Mouse (Mus musculus): ENCODE data around the gene Dusp15.

Dusp15 gene

DNA sequence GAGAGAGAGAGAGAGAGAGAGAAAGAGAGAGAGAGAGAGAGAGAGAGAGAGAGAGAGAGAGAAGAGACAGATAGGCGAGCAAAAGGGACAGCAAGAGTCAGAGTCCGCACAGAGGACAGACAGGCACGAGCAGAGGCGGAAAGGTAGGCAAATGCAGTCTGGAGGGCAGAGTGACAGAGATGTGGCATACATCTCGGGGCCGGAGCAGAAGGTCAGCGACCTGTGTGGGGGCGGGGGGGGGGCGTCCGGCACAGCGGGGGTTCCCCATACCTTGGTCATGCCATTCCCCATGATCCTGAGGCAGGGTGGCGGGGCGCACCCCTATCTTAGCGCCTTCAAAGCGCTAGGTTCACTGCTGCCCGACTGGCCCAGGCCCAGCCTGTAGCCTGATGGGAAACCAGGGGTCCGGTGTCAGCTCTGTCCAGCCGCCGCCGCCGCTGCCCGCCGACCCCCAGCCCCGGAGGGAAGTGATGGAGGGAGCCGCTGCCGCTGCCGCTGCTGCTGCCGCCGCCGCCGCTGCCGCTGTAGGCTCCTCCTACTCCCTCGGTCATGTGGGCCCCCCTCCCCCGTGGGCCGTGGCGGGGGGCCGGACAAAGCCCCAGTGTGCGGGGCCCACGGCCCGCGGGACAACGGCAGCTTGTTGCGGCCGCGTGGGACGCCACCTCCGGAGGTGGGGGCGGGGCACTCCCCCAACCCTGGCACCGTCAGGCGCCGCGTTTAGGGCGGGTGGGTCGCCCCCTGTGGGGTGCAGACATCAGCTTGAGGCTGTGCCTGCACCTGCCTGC, at the start of gene Dusp15:
Gene Dusp15, minus strand, starts transcription at position 634 of the 785 bp plus-strand sequence.
- peak; percentile 74 for DNase-seq (ENCODE audit: low spot score)

DNA sequence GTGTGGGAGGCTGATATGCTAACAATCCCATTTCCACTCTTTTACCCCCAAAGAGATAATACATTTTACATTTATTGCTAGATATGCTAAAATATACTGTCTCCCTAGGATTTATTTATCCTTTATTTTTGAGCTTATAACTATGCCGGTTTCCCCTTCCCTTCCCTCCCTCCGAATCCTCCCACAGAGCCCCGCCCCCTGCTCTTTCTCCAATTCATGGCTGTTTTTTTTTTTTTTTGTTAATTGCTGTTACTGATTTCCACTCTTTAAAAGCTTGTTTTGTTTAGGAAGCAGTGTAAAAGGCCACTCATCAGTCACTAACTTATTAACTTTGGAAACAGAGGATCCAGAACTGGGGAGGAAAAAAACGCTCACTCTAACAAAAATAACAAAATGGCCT, 45.5 kb upstream of the Dusp15 start:
- DNase-seq (ENCODE audit: low spot score): no peak

DNA sequence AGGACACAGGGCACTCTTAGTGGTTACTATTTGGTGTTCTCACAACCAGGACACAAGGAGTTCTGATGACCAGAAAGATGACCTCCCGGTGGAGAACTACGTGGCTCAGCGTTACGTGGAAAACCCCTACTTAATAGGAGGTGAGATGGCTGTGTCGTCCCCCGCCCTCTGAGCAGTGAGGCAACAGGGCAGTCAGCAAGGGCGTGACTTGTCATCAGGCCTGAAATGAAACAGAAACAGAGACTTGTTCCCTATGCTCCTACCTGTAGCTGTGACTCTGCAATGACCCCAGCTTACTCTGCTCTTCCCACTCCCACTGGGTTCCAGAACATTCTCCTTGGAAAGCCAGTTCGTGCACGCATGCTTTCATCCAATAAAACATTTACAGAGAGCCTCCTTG, 40.0 kb upstream of the Dusp15 start:
- no peak for DNase-seq (ENCODE audit: low spot score)

DNA sequence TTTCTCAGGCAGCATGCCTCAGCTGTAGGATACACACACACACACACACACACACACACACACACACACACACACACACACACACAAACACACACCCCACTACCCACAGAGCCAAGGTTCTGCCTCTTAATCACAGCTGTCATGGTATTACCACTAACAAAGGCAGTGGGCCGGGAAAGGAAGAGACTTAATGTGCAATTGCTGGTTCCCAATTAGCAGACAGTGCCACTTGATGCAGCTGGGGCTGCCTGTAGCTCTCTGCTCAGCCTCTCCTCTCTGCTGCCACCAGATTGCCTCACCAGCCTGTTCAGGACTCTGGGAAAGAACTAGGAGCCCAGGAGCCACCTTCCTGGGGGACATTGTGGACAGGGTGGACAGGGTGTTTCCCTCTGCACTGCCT, 34.1 kb upstream of the Dusp15 start:
- DNase-seq (ENCODE audit: low spot score): peak; percentile 71

DNA sequence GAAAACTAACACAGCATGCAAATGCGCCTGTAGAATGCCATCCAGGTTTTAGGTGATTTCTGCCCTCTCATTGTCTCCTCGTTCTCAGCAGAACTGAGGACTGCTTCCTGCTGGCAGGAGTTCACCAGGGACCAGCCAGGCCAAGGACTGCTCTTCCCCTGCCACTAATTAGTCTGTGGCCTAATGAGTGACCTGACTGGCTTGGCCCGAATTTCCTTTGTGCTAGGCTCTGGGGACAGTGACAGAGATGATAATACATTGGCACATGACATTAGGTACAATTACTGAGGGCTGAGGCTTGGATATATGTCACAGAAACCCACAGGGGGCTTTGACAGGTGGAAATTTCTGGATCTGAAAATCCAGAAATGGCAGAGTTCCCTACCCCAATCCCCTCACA, 25.5 kb upstream of the Dusp15 start:
- no peak for DNase-seq (ENCODE audit: low spot score)

GRCm38 (mm10) chr2:152965555-152965954, 14.1 kb upstream of the Dusp15 start:
- no peak for DNase-seq (ENCODE audit: low spot score)

- no peak for DNase-seq (ENCODE audit: low spot score)
These were observed 10.7 kb upstream of the Dusp15 start, which contains the start of gene Ttll9 for GRCm38 (mm10) chr2:152962091-152962793. Gene Ttll9, plus strand, starts transcription at chr2:152962485.

DNA sequence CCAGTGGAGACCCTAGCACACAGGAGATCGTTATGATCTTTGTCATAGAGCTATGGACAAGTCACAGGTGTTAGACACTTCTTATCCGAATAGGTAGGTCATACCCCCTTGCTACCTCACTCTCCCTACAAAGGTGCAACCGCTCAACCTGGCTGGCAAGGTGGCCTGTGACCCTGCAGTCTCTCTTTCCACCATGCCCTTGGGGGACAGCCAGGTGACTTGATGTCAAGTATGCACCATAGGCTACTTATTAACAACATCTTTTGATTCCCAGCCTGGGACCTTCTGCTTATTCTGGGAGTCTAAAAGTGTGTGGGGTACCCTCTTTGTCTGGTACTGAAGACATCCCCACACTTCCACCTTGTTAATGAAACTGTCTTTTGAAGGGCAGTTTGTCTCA, 6.6 kb upstream of the Dusp15 start:
- no peak for DNase-seq (ENCODE audit: low spot score)

- peak; percentile 77 for DNase-seq (ENCODE audit: low spot score)
These were observed 587 bp upstream of the Dusp15 start for GRCm38 (mm10) chr2:152951850-152952720.

DNA sequence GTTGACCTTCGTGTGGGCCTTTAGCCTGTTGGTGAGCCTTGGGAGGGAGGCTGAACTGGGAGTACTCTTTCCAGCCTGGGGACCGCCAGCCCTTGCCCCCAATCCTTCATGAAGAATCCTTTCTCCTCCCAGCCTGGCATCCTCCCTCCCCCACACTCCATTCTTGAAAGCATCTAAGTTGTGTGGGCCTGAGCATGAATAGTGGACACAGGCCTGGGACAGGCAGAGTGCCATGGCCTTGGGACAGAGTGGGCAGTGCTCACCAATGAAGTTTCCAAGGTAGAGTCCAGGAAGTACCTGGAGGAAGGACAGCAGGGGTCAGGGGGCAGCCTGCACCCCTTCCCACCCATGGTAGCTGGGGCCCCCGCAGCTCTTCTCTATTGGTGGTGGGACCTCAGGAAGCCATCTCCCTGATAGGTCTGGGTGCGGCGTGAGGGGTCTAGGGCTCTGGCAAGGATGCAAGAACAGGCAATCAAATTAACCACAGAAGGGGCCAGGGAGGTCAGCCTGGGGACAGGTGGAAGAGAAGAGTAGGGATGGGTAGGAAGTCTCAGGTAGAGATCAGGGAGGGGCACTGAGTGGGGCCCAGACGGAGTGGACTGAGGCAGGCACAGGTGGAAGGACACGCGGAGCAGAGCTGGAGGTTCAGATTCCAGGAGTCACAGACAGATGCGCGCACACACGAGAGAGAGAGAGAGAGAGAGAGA, 987 bp downstream of the Dusp15 start:
- DNase-seq (ENCODE audit: low spot score): no peak

- DNase-seq (ENCODE audit: low spot score): no peak
These were observed 3.0 kb downstream of the Dusp15 start for GRCm38 (mm10) chr2:152948438-152949020.

DNA sequence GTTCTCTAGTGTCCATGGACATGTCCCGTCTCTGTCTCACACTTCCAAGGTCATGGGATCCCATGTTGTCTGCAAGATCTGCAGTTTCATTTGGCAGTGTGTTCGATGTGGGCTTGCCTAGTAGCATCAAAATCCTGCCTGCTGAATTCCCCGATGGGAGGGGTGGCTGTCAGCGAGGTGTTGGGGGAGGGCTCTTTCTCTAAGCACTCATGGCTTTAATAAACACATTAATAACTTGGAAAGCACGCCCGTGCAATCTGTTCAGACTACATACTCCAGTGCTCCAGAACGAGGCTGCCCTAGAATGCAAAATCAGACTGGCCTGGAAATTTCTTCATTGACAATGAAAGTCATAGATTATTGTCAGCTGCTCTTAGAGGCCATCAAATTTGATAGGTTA, 4.4 kb downstream of the Dusp15 start:
- DNase-seq (ENCODE audit: low spot score): no peak

- no peak for DNase-seq (ENCODE audit: low spot score)
These were observed 7.5 kb downstream of the Dusp15 start for GRCm38 (mm10) chr2:152944013-152944412.

GRCm38 (mm10) chr2:152943568-152943967, 7.9 kb downstream of the Dusp15 start:
- DNase-seq (ENCODE audit: low spot score): no peak

- no peak for DNase-seq (ENCODE audit: low spot score)
These were observed 8.5 kb downstream of the Dusp15 start for GRCm38 (mm10) chr2:152942898-152943515.

- DNase-seq (ENCODE audit: low spot score): no peak
These were observed 9.7 kb downstream of the Dusp15 start for GRCm38 (mm10) chr2:152941776-152942175.

- DNase-seq (ENCODE audit: low spot score): no peak
These were observed 10.4 kb downstream of the Dusp15 start for GRCm38 (mm10) chr2:152941106-152941505.

DNA sequence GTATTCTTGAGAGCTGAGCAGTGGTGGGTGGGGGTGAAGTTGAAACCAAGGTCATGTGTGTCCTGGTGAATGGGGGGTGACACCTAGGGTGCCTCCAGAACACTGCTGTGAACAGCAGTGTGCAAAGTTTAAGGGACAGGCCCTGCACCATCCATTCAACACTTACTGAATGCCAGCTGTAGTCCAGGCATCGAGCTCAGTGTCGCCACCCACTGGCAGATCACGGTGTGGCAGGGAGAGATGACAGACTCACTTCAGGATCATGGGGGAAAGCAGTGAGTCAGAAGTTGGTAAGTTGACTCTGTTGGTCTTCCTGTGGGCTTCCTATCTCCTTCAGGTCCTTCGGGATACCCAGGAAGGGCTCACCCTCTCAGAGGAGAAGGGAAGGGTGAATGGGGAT, 11.7 kb downstream of the Dusp15 start:
- peak; percentile 48 for DNase-seq (ENCODE audit: low spot score)

- peak; percentile 83 for DNase-seq (ENCODE audit: low spot score)
These were observed 17.9 kb downstream of the Dusp15 start for GRCm38 (mm10) chr2:152933614-152934013.

DNA sequence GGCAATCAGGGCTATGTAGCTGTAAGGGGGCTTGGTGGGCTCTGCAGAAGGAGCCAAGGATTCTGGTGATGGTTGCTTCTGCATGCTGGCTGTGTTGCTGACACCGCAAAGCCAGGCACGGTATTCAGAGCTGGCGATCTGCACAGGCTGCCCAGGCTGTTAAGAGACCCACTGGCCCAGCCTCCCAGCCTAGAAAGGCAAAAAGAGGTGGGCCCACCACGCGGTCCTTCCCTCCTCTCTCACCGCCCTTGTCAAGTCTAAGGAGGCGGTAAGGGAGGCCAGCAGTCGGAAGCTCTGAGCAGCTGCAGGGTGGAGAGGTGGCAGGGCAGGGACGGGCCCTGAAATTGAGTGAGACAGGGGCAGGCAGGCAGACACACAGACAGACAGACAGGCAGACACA, 18.4 kb downstream of the Dusp15 start, which contains the start of gene Foxs1:
Gene Foxs1, minus strand, starts transcription at position 161 of the 400 bp plus-strand sequence.
- peak; percentile 76 for DNase-seq (ENCODE audit: low spot score)

Measured in MN1 (cell line).